Mouse (Mus musculus): ENCODE data around the gene Brix1.

- TF ChIP-seq POLR2A (IDR thresholded peaks at IDR 0.05; ENCODE audit: control insufficient read depth in 1 of 2, insufficient read depth in 1 of 2, low read depth in 1 of 2, low read length in 2 of 2, poor library complexity in 1 of 2), result no peak
- no peak for TF ChIP-seq CHD1 (IDR thresholded peaks at IDR 0.05; ENCODE audit: low read depth, low read length)
- TF ChIP-seq CTCF (IDR thresholded peaks at IDR 0.05 in 2 of 3, conservative IDR thresholded peaks at IDR 0.05 in 1 of 3; ENCODE audit: control insufficient read depth in 1 of 3, insufficient read depth in 1 of 3, low read depth in 2 of 3, low read length in 3 of 3, poor library complexity in 1 of 3, severe bottlenecking in 1 of 3), result no peak
- no peak for TF ChIP-seq ZMIZ1 (IDR thresholded peaks at IDR 0.05; ENCODE audit: low read depth, low read length)
- TF ChIP-seq POLR2AphosphoS5 (IDR thresholded peaks at IDR 0.05; ENCODE audit: borderline replicate concordance, low read depth, low read length), result no peak
- TF ChIP-seq BHLHE40 (IDR thresholded peaks at IDR 0.05; ENCODE audit: borderline replicate concordance, low read depth, low read length), result no peak
- no peak for TF ChIP-seq USF2 (IDR thresholded peaks at IDR 0.05; ENCODE audit: borderline replicate concordance in 1 of 2, insufficient read depth in 1 of 2, low read depth in 1 of 2, low read length in 2 of 2)
- no peak for TF ChIP-seq GABPA (IDR thresholded peaks at IDR 0.05; ENCODE audit: low read depth, low read length)
- peak in 1 of 2 experiments; percentile 62; a peak in 2 of 4 replicates for TF ChIP-seq EP300 (IDR thresholded peaks at IDR 0.05; ENCODE audit: low read depth in 1 of 2, low read length in 2 of 2)
Observed at GRCm38 (mm10) chr15:10500035-10500434, 14.3 kb upstream of the Brix1 start.

All from MEL (cell line).